Mouse (Mus musculus): ENCODE results near the gene Naa38. TPM values are rescaled to one million over a fixed set of nuclear protein-coding genes. Genes with fewer than 3 reads are reported as not detected.

Naa38 gene
- total RNA-seq, 4 experiments from 2014 or later, result 73.2 to 78.1 (median 75.7) TPM

- no peak for DNase-seq (ENCODE audit: low spot score in 2 of 2)
Observed at GRCm38 (mm10) chr11:69430631-69431030, 35.3 kb downstream of the Naa38 start.

GRCm38 (mm10) chr11:69431829-69432639 lies 36.7 kb downstream of the Naa38 start:
- DNase-seq (ENCODE audit: low spot score in 2 of 2), result peak; percentile 44 to 60

- no peak for DNase-seq (ENCODE audit: low spot score in 2 of 2)
Observed at GRCm38 (mm10) chr11:69432640-69432982, 37.3 kb downstream of the Naa38 start.

- DNase-seq (ENCODE audit: low spot score in 2 of 2), result no peak
Observed at GRCm38 (mm10) chr11:69433189-69433588, 37.9 kb downstream of the Naa38 start.

- no peak for DNase-seq (ENCODE audit: low spot score in 2 of 2)
Observed at GRCm38 (mm10) chr11:69437291-69437690, 42.0 kb downstream of the Naa38 start.

- DNase-seq (ENCODE audit: low spot score in 2 of 2), result no peak
Observed at GRCm38 (mm10) chr11:69443328-69443727, 48.0 kb downstream of the Naa38 start.

Other genes with a start within 250 kb of the Naa38 start
- not detected for gene Alox12b, start 238.5 kb upstream of the Naa38 start, total RNA-seq (2022)
- not detected for gene Alox8, start 197.6 kb upstream of the Naa38 start, total RNA-seq (2022)
- not detected for gene Gucy2e, start 158.5 kb upstream of the Naa38 start, total RNA-seq (2022)
- gene Cntrob, start 71.7 kb upstream of the Naa38 start, total RNA-seq (2022), result 1 to 10 TPM in 1 of 4 experiments, under 1 TPM in 3; 0.72 to 1.5 (median 0.88) TPM
- gene Trappc1, start 71.5 kb upstream of the Naa38 start, total RNA-seq (2022), result 10 to 100 TPM; 33.6 to 42.2 (median 37.9) TPM
- under 1 TPM in 1 of 4 experiments, not detected in 3; 0.13 TPM for gene Kcnab3, start 69.2 kb upstream of the Naa38 start, total RNA-seq (2022)
- under 1 TPM in 1 of 4 experiments, not detected in 3; 0.22 TPM for gene Rnf227, start 55.0 kb upstream of the Naa38 start, total RNA-seq (2022)
- gene Chd3, start 26.1 kb upstream of the Naa38 start, total RNA-seq (2022), result 1 to 10 TPM; 4.2 to 9.0 (median 5.5) TPM
- gene Cyb5d1, start 144 bp downstream of the Naa38 start, total RNA-seq (2022), result 10 to 100 TPM; 33.2 to 38.0 (median 36.7) TPM
- 1 to 10 TPM; 4.1 to 4.6 (median 4.1) TPM for gene Tmem88, start 2.7 kb downstream of the Naa38 start, total RNA-seq (2022)
- 10 to 100 TPM; 19.1 to 22.9 (median 20.8) TPM for gene Kdm6b, start 18.2 kb downstream of the Naa38 start, total RNA-seq (2022)
- gene Dnah2, start 153.6 kb downstream of the Naa38 start, total RNA-seq (2022), result under 1 TPM in 3 of 4 experiments, not detected in 1; 0.02 to 0.68 (median 0.05) TPM
- gene Efnb3, start 164.7 kb downstream of the Naa38 start, total RNA-seq (2022), result under 1 TPM; 0.31 to 0.46 (median 0.35) TPM
- gene Wrap53, start 184.8 kb downstream of the Naa38 start, total RNA-seq (2022), result 1 to 10 TPM; 3.3 to 4.4 (median 3.7) TPM
- 10 to 100 TPM; 12.6 to 17.2 (median 13.8) TPM for gene Trp53, start 184.9 kb downstream of the Naa38 start, total RNA-seq (2022)
- 100 to 1,000 TPM; 333 to 372 (median 353) TPM for gene Atp1b2, start 210.5 kb downstream of the Naa38 start, total RNA-seq (2022)
- gene Shbg, start 222.4 kb downstream of the Naa38 start, total RNA-seq (2022), result not detected
- gene Sat2, start 226.5 kb downstream of the Naa38 start, total RNA-seq (2022), result 1 to 10 TPM; 1.4 to 3.8 (median 2.7) TPM
- 100 to 1,000 TPM; 104 to 114 (median 108) TPM for gene Fxr2, start 237.5 kb downstream of the Naa38 start, total RNA-seq (2022)

Measured in gastrocnemius, adult 8-10 months (tissue).